Mouse (Mus musculus) left cerebral cortex, adult 18-20 months (tissue): ENCODE data around the gene Frmd5. TPM values are rescaled to one million over a fixed set of nuclear protein-coding genes. Genes with fewer than 3 reads are reported as not detected.

Experiments used
- DNase-seq, 2 experiments: peaks; one replicate each; pipeline ENCODE4 v3.0.0; 2021 to 2022; ENCODE audit warnings: low spot score in 2 of 2, mixed read lengths in 1 of 2
- total RNA-seq, 2 experiments: library from RNA; stranded (reverse); gene quantifications; 2 replicates each; pipeline ENCODE4 v1.2.3; 2021

Gene Frmd5
- total RNA-seq, 2 experiments from 2014 or later = 51.7 to 53.0 TPM

GRCm38 (mm10) chr2:121764851-121765250 lies 42.0 kb downstream of the Frmd5 start:
- DNase-seq = no peak

- DNase-seq = no peak
Measured at GRCm38 (mm10) chr2:121761861-121762260, 45.0 kb downstream of the Frmd5 start.

- DNase-seq = no peak
Measured at GRCm38 (mm10) chr2:121761281-121761795, 45.5 kb downstream of the Frmd5 start.

GRCm38 (mm10) chr2:121760646-121761045 lies 46.2 kb downstream of the Frmd5 start:
- DNase-seq = no peak

GRCm38 (mm10) chr2:121758258-121758657 lies 48.6 kb downstream of the Frmd5 start:
- DNase-seq = no peak

- no peak for DNase-seq
Measured at GRCm38 (mm10) chr2:121756336-121756735, 50.6 kb downstream of the Frmd5 start.

- DNase-seq = peak in 1 of 2 experiments; percentile 18
Measured at GRCm38 (mm10) chr2:121755056-121755455, 51.8 kb downstream of the Frmd5 start.

GRCm38 (mm10) chr2:121750121-121750520 lies 56.8 kb downstream of the Frmd5 start:
- peak; percentile 16 to 28 for DNase-seq

GRCm38 (mm10) chr2:121741151-121741550 lies 65.7 kb downstream of the Frmd5 start:
- no peak for DNase-seq

GRCm38 (mm10) chr2:121739410-121739809 lies 67.5 kb downstream of the Frmd5 start:
- DNase-seq = no peak

- DNase-seq = no peak
Measured at GRCm38 (mm10) chr2:121733426-121733825, 73.5 kb downstream of the Frmd5 start.

GRCm38 (mm10) chr2:121730486-121730885 lies 76.4 kb downstream of the Frmd5 start:
- DNase-seq = no peak

GRCm38 (mm10) chr2:121728907-121729575 lies 77.8 kb downstream of the Frmd5 start:
- DNase-seq = no peak

- no peak for DNase-seq
Measured at GRCm38 (mm10) chr2:121724866-121725265, 82.0 kb downstream of the Frmd5 start.

- no peak for DNase-seq
Measured at GRCm38 (mm10) chr2:121723796-121724195, 83.1 kb downstream of the Frmd5 start.

GRCm38 (mm10) chr2:121719000-121719399 lies 87.9 kb downstream of the Frmd5 start:
- DNase-seq = no peak

- no peak for DNase-seq
Measured at GRCm38 (mm10) chr2:121717133-121717532, 89.8 kb downstream of the Frmd5 start.

GRCm38 (mm10) chr2:121713567-121713966 lies 93.3 kb downstream of the Frmd5 start:
- DNase-seq = no peak

GRCm38 (mm10) chr2:121711748-121712384 lies 95.0 kb downstream of the Frmd5 start:
- DNase-seq = no peak

- no peak for DNase-seq
Measured at GRCm38 (mm10) chr2:121709096-121709495, 97.8 kb downstream of the Frmd5 start.

GRCm38 (mm10) chr2:121707461-121707860 lies 99.4 kb downstream of the Frmd5 start:
- no peak for DNase-seq

GRCm38 (mm10) chr2:121705756-121706155 lies 101.1 kb downstream of the Frmd5 start:
- no peak for DNase-seq

GRCm38 (mm10) chr2:121699331-121699730 lies 107.6 kb downstream of the Frmd5 start:
- no peak for DNase-seq
